Mouse (Mus musculus): ENCODE data around the gene Tmem121b. TPM values are rescaled to one million over a fixed set of nuclear protein-coding genes. Genes with fewer than 3 reads are reported as not detected.

Tmem121b gene
- total RNA-seq (2021), result under 1 TPM; 0.05 to 0.07 TPM

- peak; percentile 63 for DNase-seq
These were observed at the start of gene Tmem121b for GRCm38 (mm10) chr6:120493374-120494181. Gene Tmem121b, minus strand, starts transcription at chr6:120493807.

DNA sequence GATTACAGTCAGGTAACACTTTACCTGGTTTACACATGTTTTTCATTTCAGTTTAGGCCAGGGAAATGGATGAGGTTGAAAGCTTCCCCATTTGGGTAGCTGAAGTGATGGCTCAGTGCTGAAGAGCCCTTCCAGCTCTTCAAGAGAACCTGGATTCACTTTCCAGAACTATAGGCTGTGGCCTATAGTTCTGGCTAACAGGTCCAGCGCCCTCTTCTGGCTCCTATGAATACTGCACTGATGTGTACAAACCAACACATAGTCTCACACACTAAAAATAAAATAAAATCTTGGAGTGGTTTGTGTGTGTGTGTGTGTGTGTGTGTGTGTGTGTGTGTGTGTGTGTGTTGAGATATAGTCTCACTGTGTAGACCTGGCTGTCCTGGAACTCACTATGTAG lies 48.5 kb upstream of the Tmem121b start:
- DNase-seq, result no peak

DNA sequence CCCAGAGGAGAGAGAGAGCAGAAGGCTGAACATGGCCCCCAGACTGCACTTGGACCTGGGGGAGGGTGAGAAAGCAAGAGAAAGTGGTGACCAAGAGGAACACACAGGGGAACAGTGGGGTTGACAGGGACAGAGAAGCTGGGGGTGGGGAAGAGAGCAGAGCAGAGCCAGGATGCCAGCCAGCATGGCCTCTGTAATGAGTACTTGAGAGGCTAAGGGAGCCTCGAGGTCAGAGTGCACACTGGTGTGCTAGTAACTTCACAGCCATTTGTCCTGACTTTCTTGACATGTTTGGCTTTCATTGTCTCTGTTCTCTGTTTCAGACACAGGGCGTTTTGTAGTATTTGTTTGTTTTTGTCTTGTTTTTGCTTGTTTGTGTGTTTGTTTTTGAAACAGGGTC lies 47.8 kb upstream of the Tmem121b start:
- DNase-seq, result no peak

- DNase-seq, result peak; percentile 60
These were observed 46.2 kb upstream of the Tmem121b start for GRCm38 (mm10) chr6:120539781-120540231.

- DNase-seq, result peak; percentile 84
These were observed 45.6 kb upstream of the Tmem121b start for GRCm38 (mm10) chr6:120539132-120539759.

DNA sequence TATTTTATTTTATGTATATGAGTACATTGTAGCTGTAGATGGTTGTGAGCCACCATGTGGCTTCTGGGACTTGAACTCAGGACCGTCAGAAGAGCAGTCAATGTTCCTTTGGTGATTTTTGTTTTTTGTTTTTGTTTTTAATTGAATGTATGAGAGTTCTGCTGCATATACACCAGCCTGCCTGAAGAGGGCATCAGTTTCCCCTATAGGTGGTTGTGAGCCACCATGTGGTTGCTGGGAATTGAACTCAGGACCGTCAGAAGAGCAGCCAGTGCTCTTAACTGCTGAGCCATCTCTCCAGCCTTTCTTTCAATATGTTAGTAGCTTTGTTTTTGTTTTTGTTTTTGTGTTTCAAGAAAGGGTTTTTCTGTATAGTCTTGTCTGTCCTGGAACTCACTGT lies 42.7 kb upstream of the Tmem121b start:
- DNase-seq, result no peak

DNA sequence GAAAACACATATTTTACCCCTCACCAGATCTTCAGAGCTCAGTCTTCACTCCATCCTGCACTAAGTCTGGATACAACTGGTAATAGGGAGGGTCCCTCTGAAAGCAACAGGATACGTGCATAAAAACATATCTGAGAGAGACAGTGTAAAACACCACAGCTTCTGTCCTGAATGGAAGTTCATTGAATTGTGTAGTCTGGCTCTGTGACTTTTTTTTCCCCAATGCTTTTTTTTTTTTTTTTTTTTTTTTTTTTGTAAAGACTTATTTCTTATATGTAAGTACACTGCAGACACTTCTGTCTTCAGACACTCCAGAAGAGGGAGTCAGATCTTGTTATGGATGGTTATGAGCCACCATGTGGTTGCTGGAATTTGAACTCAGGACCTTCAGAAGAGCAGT lies 39.0 kb upstream of the Tmem121b start:
- no peak for DNase-seq

GRCm38 (mm10) chr6:120531020-120531965 lies 37.7 kb upstream of the Tmem121b start, which contains the start of gene Hdhd5:
Gene Hdhd5, minus strand, starts transcription at chr6:120531319.
- peak; percentile 95 for DNase-seq

DNA sequence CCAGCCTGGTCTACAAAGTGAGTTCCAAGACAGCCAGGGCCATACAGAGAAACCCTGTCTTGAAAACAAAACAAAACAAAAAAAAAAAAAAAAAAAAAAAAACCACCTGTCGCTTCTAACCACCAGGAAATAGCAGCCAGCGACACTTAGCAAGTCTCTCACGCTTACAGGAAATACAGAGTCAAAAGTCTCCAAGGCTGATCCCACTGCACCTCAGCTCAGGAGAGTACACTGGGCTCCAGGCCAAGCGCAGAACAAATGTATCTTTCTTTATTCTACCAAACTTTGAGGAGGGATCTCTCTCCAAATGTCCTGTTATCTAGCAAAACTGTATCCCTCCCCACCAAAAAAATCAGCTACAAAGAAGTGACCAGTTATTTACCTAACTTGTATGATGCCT lies 35.5 kb upstream of the Tmem121b start:
- DNase-seq, result no peak

DNA sequence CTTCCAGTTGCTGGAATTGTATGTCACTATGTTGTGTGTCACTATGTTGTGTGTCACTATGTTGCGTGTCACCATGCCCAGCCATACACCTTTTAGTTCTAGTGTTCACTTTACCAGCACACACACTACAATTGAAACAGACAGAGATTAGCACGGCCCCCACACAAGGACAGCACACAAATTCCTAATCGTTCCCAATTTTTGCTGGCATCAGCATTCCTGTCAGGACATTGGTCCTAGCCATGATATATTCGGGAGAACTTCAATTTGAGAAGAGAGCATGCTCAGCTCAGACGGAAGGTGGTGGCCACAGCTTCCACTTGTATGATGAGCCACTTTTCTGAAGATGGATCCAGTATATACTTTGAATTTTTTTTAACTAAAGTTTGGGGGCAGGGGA lies 31.2 kb upstream of the Tmem121b start:
- no peak for DNase-seq

- DNase-seq, result no peak
These were observed 26.0 kb upstream of the Tmem121b start for GRCm38 (mm10) chr6:120519647-120520046.

DNA sequence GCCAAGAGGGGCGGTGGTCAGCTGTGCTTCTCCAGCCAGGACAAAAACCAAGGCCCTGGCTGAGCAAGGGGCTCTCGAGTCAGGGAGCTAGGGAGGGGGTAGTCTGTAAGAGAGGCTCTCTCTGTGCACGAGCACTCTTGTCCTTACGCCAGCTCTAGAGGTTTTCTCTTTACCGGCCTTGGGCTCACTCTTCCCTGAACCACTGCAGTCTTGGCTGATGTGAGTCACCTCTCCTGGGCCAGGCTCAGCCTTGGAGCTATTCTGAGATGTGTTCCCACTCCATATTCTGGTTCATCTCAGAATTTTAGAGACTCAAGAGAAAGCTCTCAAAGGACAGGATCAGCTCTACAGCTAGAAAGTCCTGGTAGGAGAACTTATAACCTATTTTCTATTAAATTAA lies 23.7 kb upstream of the Tmem121b start:
- no peak for DNase-seq

- DNase-seq, result no peak
These were observed 23.3 kb upstream of the Tmem121b start for GRCm38 (mm10) chr6:120516879-120517278.

DNA sequence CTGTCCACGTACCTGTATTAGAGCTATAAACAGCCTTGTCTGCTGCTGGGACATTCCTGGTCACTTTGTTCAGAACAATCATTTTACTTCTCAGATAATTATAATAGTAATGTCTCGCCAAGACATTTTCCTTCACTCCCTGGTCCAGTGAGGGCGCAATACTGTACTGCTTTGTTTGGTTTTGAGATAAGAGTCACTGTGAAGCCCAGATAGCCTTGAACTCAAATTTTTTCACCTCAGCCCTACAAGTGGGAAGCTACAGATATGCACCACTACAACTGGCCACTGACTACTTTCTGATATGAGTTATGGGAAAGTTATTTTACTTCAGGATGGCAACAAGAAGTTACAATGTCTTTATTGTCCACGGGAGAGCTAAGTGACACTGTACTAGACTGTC lies 22.8 kb upstream of the Tmem121b start:
- DNase-seq, result no peak

GRCm38 (mm10) chr6:120511212-120511611 lies 17.6 kb upstream of the Tmem121b start:
- DNase-seq, result no peak

GRCm38 (mm10) chr6:120510425-120510824 lies 16.8 kb upstream of the Tmem121b start:
- no peak for DNase-seq

- no peak for DNase-seq
These were observed 16.4 kb upstream of the Tmem121b start for GRCm38 (mm10) chr6:120509975-120510374.

DNA sequence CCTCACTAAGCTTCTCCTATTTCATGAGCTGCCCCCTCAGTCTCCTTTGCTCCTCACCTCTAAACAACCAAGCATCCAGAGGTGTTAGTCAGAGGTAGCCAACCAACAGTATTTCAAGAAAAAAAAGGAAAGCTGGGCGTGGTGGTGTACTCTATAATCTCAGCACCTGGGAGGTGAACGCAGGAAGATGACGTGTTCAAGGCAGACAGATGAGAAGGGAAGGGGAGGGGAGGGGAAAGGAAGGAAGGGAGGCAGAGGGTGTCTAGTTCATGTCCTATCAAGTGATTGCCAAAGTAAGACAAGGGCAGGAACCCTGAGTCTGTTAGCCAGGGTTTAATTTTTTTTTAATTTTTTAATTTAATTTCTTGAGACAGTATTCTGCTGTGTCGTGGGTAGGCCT lies 15.0 kb upstream of the Tmem121b start:
- no peak for DNase-seq

- peak; percentile 19 for DNase-seq
These were observed 11.9 kb upstream of the Tmem121b start for GRCm38 (mm10) chr6:120505531-120505930.

- no peak for DNase-seq
These were observed 10.4 kb upstream of the Tmem121b start for GRCm38 (mm10) chr6:120504051-120504450.

GRCm38 (mm10) chr6:120496544-120496943 lies 2.9 kb upstream of the Tmem121b start:
- no peak for DNase-seq

GRCm38 (mm10) chr6:120492499-120493373 lies 871 bp downstream of the Tmem121b start:
- peak; percentile 48 for DNase-seq

All from heart, postnatal 4 days (tissue).